Mouse (Mus musculus): ENCODE measurements around the gene Gm49359. TPM values are rescaled to one million over a fixed set of nuclear protein-coding genes. Genes with fewer than 3 reads are reported as not detected.

Gm49359 gene
- polyA plus RNA-seq (2014; fragmentation: Illumina TruSeq; extraction: RNeasy Lipid Tissue Mini Kit (QIAGEN cat#74804); ENCODE audit: low read depth, low replicate concordance), result 5.9 TPM

DNA sequence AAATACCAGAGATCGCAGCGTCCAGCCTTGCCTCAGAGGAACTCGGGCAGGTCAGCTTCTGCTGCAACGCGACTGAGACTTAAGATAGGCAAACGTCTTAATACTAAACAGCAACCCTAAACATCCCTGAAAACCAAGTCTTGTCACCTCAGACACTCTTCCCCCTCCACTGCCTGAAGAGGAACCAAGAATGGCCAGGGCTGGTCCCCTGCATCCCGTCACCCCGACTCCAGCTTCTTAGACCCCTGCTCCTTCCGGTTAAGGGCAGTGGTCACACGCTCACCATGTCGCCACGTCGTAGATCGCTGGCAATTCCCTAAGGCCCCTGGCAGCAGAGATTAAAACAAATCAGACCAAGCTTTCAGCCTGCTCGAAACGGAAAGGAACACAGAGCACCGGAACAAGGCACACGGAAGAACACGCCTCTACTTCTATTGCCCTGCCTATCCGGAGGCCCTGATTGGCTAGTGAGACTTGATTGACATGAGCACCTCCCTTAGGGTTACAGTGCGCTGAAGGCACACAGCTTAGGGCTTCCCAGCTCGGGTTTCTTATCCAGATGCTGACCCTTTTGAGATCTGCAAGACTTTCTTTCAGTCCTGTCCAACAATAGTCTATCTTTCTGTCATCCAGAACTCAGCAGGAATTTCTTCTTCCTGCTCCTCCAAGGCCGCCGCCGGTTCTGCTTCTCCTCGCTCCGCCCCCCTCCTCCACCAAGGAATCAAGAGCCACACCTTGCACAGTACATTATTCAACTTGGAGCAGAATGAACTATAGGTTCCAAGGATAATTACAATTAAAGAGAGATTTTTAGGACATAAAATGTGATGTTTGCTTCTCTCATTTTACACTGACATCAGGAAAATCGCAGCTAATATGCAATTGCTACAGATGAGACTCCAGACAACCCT lies at the start of gene Gm49359:
Gm49359 (minus strand) TSS at position 409 of the 911 bp plus-strand sequence.

Other genes with a start within 250 kb of the Gm49359 start
- gene Gm3604, start 83.7 kb downstream of the Gm49359 start, polyA plus RNA-seq (2014; fragmentation: Illumina TruSeq; extraction: RNeasy Lipid Tissue Mini Kit (QIAGEN cat#74804); ENCODE audit: low read depth, low replicate concordance), result 1.4 TPM
- not detected for gene Zfp935, start 91.7 kb upstream of the Gm49359 start, polyA plus RNA-seq (2014; fragmentation: Illumina TruSeq; extraction: RNeasy Lipid Tissue Mini Kit (QIAGEN cat#74804); ENCODE audit: low read depth, low replicate concordance)
- 6.3 TPM for gene Zfp934, start 104.4 kb upstream of the Gm49359 start, polyA plus RNA-seq (2014; fragmentation: Illumina TruSeq; extraction: RNeasy Lipid Tissue Mini Kit (QIAGEN cat#74804); ENCODE audit: low read depth, low replicate concordance)
- 1.1 TPM for gene 6720489N17Rik, start 157.3 kb upstream of the Gm49359 start, polyA plus RNA-seq (2014; fragmentation: Illumina TruSeq; extraction: RNeasy Lipid Tissue Mini Kit (QIAGEN cat#74804); ENCODE audit: low read depth, low replicate concordance)